Mouse (Mus musculus): ENCODE results near the gene Rbfox1.

- no peak for TF ChIP-seq CTCF (IDR thresholded peaks at IDR 0.05; ENCODE audit: low read depth, low read length)
- no peak for TF ChIP-seq POLR2A (IDR thresholded peaks at IDR 0.05; ENCODE audit: extremely low read depth, insufficient read depth, low read length)
Measured at GRCm38 (mm10) chr16:6616526-6616925, 731.4 kb downstream of the Rbfox1 start.
